Mouse (Mus musculus): Measurements from ENCODE around the gene BC030867. TPM values are rescaled to one million over a fixed set of nuclear protein-coding genes. Genes with fewer than 3 reads are reported as not detected.

BC030867 gene
- polyA plus RNA-seq, 1 experiment, result 31.8 TPM

- H3K4me1 ChIP-seq (ENCODE audit: control insufficient read depth, insufficient read depth, low read length), result peaks cover 40% of the 10 kb centered on the region
- no peak overlapping the region for H3K4me3 ChIP-seq (ENCODE audit: control insufficient read depth, low read depth, low read length)
- no peaks in the 10 kb centered on the region; the same call in 1 of the 2 replicates for H3K27me3 ChIP-seq (ENCODE audit: control insufficient read depth, insufficient read depth, low read length)
- no peaks in the 10 kb centered on the region for H3K36me3 ChIP-seq (ENCODE audit: control insufficient read depth, insufficient read depth, low read length)
- TF ChIP-seq CTCF (IDR thresholded peaks at IDR 0.05; ENCODE audit: control insufficient read depth, insufficient read depth, insufficient replicate concordance, low read depth, low read length), result no peak
- TF ChIP-seq POLR2A (IDR thresholded peaks at IDR 0.05; ENCODE audit: control insufficient read depth, low read depth, low read length), result no peak
- no peak overlapping the region for H3K27ac ChIP-seq (ENCODE audit: control insufficient read depth, insufficient read depth, low read depth, low read length)
These were observed 63.9 kb downstream of the BC030867 start for GRCm38 (mm10) chr11:102312586-102312985.

DNA sequence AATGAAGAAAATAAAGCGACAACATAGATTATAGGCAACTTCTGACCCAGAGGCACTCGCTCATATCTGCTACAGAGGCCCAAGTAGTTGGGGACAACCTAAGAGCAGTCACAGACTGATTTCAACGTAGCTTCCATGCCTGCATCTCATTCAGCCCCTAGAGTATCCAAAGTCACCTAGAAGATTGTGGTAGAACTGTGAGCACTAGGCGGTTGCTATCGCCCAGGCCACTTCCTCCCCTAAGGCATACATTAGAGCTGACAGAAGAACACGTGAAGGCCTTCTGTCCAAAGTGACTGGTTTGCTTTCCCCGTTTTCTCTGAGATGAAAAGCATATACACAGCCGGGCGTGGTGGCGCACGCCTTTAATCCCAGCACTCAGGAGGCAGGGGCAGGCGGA, 65.6 kb downstream of the BC030867 start:
- Histone ChIP-seq H3K4me1 (ENCODE audit: control insufficient read depth, insufficient read depth, low read length) (peaks cover 29% of the 10 kb centered on the region), H3K27me3 (ENCODE audit: control insufficient read depth, insufficient read depth, low read length) (no peaks in the 10 kb centered on the region; the same call in 1 of the 2 replicates), H3K36me3 (ENCODE audit: control insufficient read depth, insufficient read depth, low read length) (no peaks in the 10 kb centered on the region), H3K27ac (ENCODE audit: control insufficient read depth, insufficient read depth, low read depth, low read length) (no peak overlapping the region), H3K4me3 (ENCODE audit: control insufficient read depth, low read depth, low read length) (no peak overlapping the region)
- TF ChIP-seq POLR2A (IDR thresholded peaks at IDR 0.05; ENCODE audit: control insufficient read depth, low read depth, low read length), result no peak
- no peak for TF ChIP-seq CTCF (IDR thresholded peaks at IDR 0.05; ENCODE audit: control insufficient read depth, insufficient read depth, insufficient replicate concordance, low read depth, low read length)

Other genes starting within 250 kb of the BC030867 start
- gene Mpp3, start 220.4 kb upstream of the BC030867 start, polyA plus RNA-seq (2012; rRNA removed), result 11.0 and 14.7 TPM in 2 replicates
- gene Cd300lg, start 207.4 kb upstream of the BC030867 start, polyA plus RNA-seq (2012; rRNA removed), result 2.5 and 2.7 TPM in 2 replicates
- gene Mpp2, start 160.4 kb upstream of the BC030867 start, polyA plus RNA-seq (2012; rRNA removed), result 1.2 and 1.5 TPM in 2 replicates
- not detected in 2 replicates for gene Ppy, start 147.6 kb upstream of the BC030867 start, polyA plus RNA-seq (2012; rRNA removed)
- gene Pyy, start 141.1 kb upstream of the BC030867 start, polyA plus RNA-seq (2012; rRNA removed), result 8.2 and 9.4 TPM in 2 replicates
- 6.2 and 8.0 TPM in 2 replicates for gene Nags, start 103.4 kb upstream of the BC030867 start, polyA plus RNA-seq (2012; rRNA removed)
- gene Tmem101, start 92.5 kb upstream of the BC030867 start, polyA plus RNA-seq (2012; rRNA removed), result 13.3 and 15.1 TPM in 2 replicates
- 41.5 and 41.8 TPM in 2 replicates for gene Lsm12, start 63.6 kb upstream of the BC030867 start, polyA plus RNA-seq (2012; rRNA removed)
- 416 and 434 TPM in 2 replicates for gene G6pc3, start 59.3 kb upstream of the BC030867 start, polyA plus RNA-seq (2012; rRNA removed)
- gene Hdac5, start 18.7 kb upstream of the BC030867 start, polyA plus RNA-seq (2012; rRNA removed), result 68.9 and 84.1 TPM in 2 replicates
- 0.10 and 0.11 TPM in 2 replicates for gene Asb16, start 19.9 kb downstream of the BC030867 start, polyA plus RNA-seq (2012; rRNA removed)
- 32.6 and 35.2 TPM in 2 replicates for gene Tmub2, start 36.0 kb downstream of the BC030867 start, polyA plus RNA-seq (2012; rRNA removed)
- 16.8 and 17.8 TPM in 2 replicates for gene Atxn7l3, start 47.7 kb downstream of the BC030867 start, polyA plus RNA-seq (2012; rRNA removed)
- 8.6 and 8.9 TPM in 2 replicates for gene Ubtf, start 70.9 kb downstream of the BC030867 start, polyA plus RNA-seq (2012; rRNA removed)
- not detected in 2 replicates for gene Slc4a1, start 117.3 kb downstream of the BC030867 start, polyA plus RNA-seq (2012; rRNA removed)
- gene Rundc3a, start 144.5 kb downstream of the BC030867 start, polyA plus RNA-seq (2012; rRNA removed), result 53.7 and 55.6 TPM in 2 replicates
- gene Slc25a39, start 159.1 kb downstream of the BC030867 start, polyA plus RNA-seq (2012; rRNA removed), result 1,405 and 1,456 TPM in 2 replicates
- gene Grn, start 181.4 kb downstream of the BC030867 start, polyA plus RNA-seq (2012; rRNA removed), result 21.1 TPM in 2 replicates
- 0.88 and 1.2 TPM in 2 replicates for gene Fam171a2, start 198.8 kb downstream of the BC030867 start, polyA plus RNA-seq (2012; rRNA removed)
- gene Itga2b, start 221.2 kb downstream of the BC030867 start, polyA plus RNA-seq (2012; rRNA removed), result 3.4 and 5.2 TPM in 2 replicates

Measured in testis, adult 2 months (tissue).